Mouse (Mus musculus): ENCODE results near the gene Mif4gd. TPM values are rescaled to one million over a fixed set of nuclear protein-coding genes. Genes with fewer than 3 reads are reported as not detected.

The Mif4gd gene
- total and polyA plus RNA-seq, 3 experiments, result 143 to 177 (median 174) TPM

- H3K27ac ChIP-seq (ENCODE audit: insufficient read depth, low read depth), result peak overlapping the region; percentile 97
- no peaks in the 10 kb centered on the region for H3K27me3 ChIP-seq (replicated peaks)
- H3K36me3 ChIP-seq (replicated peaks in 1 of 2; ENCODE audit: control insufficient read depth in 1 of 2, insufficient read depth in 1 of 2, low read length in 1 of 2), result peaks cover 69 to 81% of the 10 kb centered on the region in 2 experiments
- peak; percentile 80 for DNase-seq (ENCODE audit: extremely low read depth)
- no peaks in the 10 kb centered on the region for H3K9me3 ChIP-seq (replicated peaks; ENCODE audit: low read length)
- H3K4me3 ChIP-seq (replicated peaks in 1 of 3; ENCODE audit: low read depth in 2 of 3, low read length in 2 of 3, poor library complexity in 1 of 3), result peak overlapping the region; percentile 60 to 75 (median 74)
- in situ Hi-C loops (cut with MboI; ENCODE audit: low pct_ligation_motif_present, low pct_unique_long_range_greater_than_20kb, low sequenced_read_pairs), result loop anchor here (25.0 kb wide), 1 partner anchor 399 kb away; the partner anchor contains the start of gene Galk1
- H3K4me1 ChIP-seq (ENCODE audit: control insufficient read depth in 1 of 2, insufficient read depth in 2 of 2), result peaks cover 29 to 83% of the 10 kb centered on the region in 2 experiments
- peaks cover 31% of the 10 kb centered on the region for H3K79me2 ChIP-seq (replicated peaks; ENCODE audit: control insufficient read depth, extremely low read depth, insufficient read depth, poor library complexity, severe bottlenecking)
- dilution Hi-C loops (cut with MboI; ENCODE audit: extremely low pct_ligation_motif_present, extremely low pct_unique_long_range_greater_than_20kb, low sequenced_read_pairs), result no loop called here
- H3K4me2 ChIP-seq (ENCODE audit: insufficient read depth, low read depth, poor library complexity, severe bottlenecking), result peak overlapping the region; percentile 69
- H3K9ac ChIP-seq (ENCODE audit: insufficient read depth, low read depth), result peak overlapping the region; percentile 95; the same call in 1 of the 2 replicates
- TF ChIP-seq POLR2AphosphoS2 (IDR thresholded peaks at IDR 0.05; ENCODE audit: low read depth, low read length) (peak; percentile 96), RCOR1 (conservative IDR thresholded peaks at IDR 0.05; ENCODE audit: low read depth, low read length) (no peak), ZNF384 (IDR thresholded peaks at IDR 0.05; ENCODE audit: low read depth, low read length) (peak; percentile 85), MAFK (IDR thresholded peaks at IDR 0.05; ENCODE audit: insufficient replicate concordance, low read length) (no peak), BHLHE40 (IDR thresholded peaks at IDR 0.05; ENCODE audit: low read depth, low read length) (no peak), MAX (IDR thresholded peaks at IDR 0.05; ENCODE audit: low read length) (no peak), ZKSCAN1 (IDR thresholded peaks at IDR 0.05; ENCODE audit: borderline replicate concordance, low read depth, low read length) (no peak), ETS1 (conservative IDR thresholded peaks at IDR 0.05; ENCODE audit: low read depth, low read length) (no peak), CTCF (conservative IDR thresholded peaks at IDR 0.05 in 1 of 2, IDR thresholded peaks at IDR 0.05 in 1 of 2; ENCODE audit: low read depth in 2 of 2, low read length in 2 of 2) (no peak), HCFC1 (IDR thresholded peaks at IDR 0.05; ENCODE audit: low read depth, low read length) (no peak), MYC (IDR thresholded peaks at IDR 0.05; ENCODE audit: low read depth, low read length) (0 out of 2 replicates have a peak, but pooled peaks have one; percentile 2), GABPA (IDR thresholded peaks at IDR 0.05; ENCODE audit: insufficient replicate concordance, low read depth, low read length) (no peak), NELFE (IDR thresholded peaks at IDR 0.05; ENCODE audit: low read depth, low read length) (no peak; the same call in 1 of the 2 replicates), MEF2A (IDR thresholded peaks at IDR 0.05; ENCODE audit: borderline replicate concordance, low read depth, low read length) (peak; percentile 17; the same call in 1 of the 2 replicates), ELF1 (IDR thresholded peaks at IDR 0.05; ENCODE audit: low read depth, low read length) (0 out of 2 replicates have a peak, but pooled peaks have one; percentile 11), UBTF (IDR thresholded peaks at IDR 0.05; ENCODE audit: low read depth, low read length) (0 out of 2 replicates have a peak, but pooled peaks have one; percentile 55), USF1 (IDR thresholded peaks at IDR 0.05; ENCODE audit: low read depth, low read length) (no peak), TBP (conservative IDR thresholded peaks at IDR 0.05; ENCODE audit: low read depth, low read length) (peak; percentile 37; the same call in 1 of the 2 replicates), EP300 (IDR thresholded peaks at IDR 0.05; ENCODE audit: low read length) (0 out of 2 replicates have a peak, but pooled peaks have one; percentile 31), JUN (IDR thresholded peaks at IDR 0.05; ENCODE audit: insufficient read depth, low read depth, low read length) (no peak), POLR2A (IDR thresholded peaks at IDR 0.05; ENCODE audit: low read depth, low read length) (no peak; the same call in 1 of the 2 replicates), CHD1 (IDR thresholded peaks at IDR 0.05; ENCODE audit: low read depth, low read length) (peak; percentile 67), NRF1 (IDR thresholded peaks at IDR 0.05; ENCODE audit: low read depth, low read length) (no peak), USF2 (conservative IDR thresholded peaks at IDR 0.05; ENCODE audit: low read depth, low read length) (no peak; the same call in 1 of the 2 replicates), ZC3H11A (IDR thresholded peaks at IDR 0.05; ENCODE audit: low read depth, low read length) (no peak), ZMIZ1 (IDR thresholded peaks at IDR 0.05; ENCODE audit: low read depth, low read length) (no peak; the same call in 1 of the 2 replicates), PAX5 (IDR thresholded peaks at IDR 0.05; ENCODE audit: low read length) (no peak), IRF4 (IDR thresholded peaks at IDR 0.05; ENCODE audit: low read depth, low read length) (0 out of 2 replicates have a peak, but pooled peaks have one; percentile 16), E2F4 (IDR thresholded peaks at IDR 0.05; ENCODE audit: insufficient replicate concordance, low read depth, low read length) (no peak), MAZ (IDR thresholded peaks at IDR 0.05; ENCODE audit: low read depth, low read length) (no peak), RAD21 (IDR thresholded peaks at IDR 0.05; ENCODE audit: low read depth, low read length) (no peak), CHD2 (IDR thresholded peaks at IDR 0.05; ENCODE audit: low read length) (no peak; the same call in 1 of the 2 replicates), KAT2A (IDR thresholded peaks at IDR 0.05; ENCODE audit: insufficient replicate concordance, low read length) (no peak), TCF12 (IDR thresholded peaks at IDR 0.05; ENCODE audit: low read depth, low read length) (no peak), SIN3A (IDR thresholded peaks at IDR 0.05; ENCODE audit: low read length) (0 out of 2 replicates have a peak, but pooled peaks have one; percentile 14), JUND (conservative IDR thresholded peaks at IDR 0.05; ENCODE audit: low read depth, low read length) (0 out of 2 replicates have a peak, but pooled peaks have one; percentile 27), SMC3 (IDR thresholded peaks at IDR 0.05; ENCODE audit: low read depth, low read length) (no peak)
These were observed 573 bp upstream of the Mif4gd start for GRCm38 (mm10) chr11:115613138-115613945.

Data from CH12.LX (cell line).